Mouse (Mus musculus): ENCODE results near the gene Adamts14. TPM values are rescaled to one million over a fixed set of nuclear protein-coding genes. Genes with fewer than 3 reads are reported as not detected.

Gene Adamts14
- polyA plus RNA-seq, 1 experiment: 3.3 TPM

GRCm38 (mm10) chr10:61308706-61309320, 35.6 kb upstream of the Adamts14 start:
- Histone ChIP-seq H3K27me3 (ENCODE audit: control insufficient read depth, insufficient read depth, low read length) (no peaks in the 10 kb centered on the region), H3K36me3 (ENCODE audit: control insufficient read depth, insufficient read depth, low read length) (no peaks in the 10 kb centered on the region), H3K4me3 (ENCODE audit: control insufficient read depth, insufficient read depth, low read length) (no peak overlapping the region), H3K4me1 (replicated peaks; ENCODE audit: control insufficient read depth, insufficient read depth, low read length) (peaks cover 18% of the 10 kb centered on the region), H3K27ac (ENCODE audit: control insufficient read depth, insufficient read depth, low read length) (no peak overlapping the region)
- no peak for DNase-seq
- TF ChIP-seq CTCF (IDR thresholded peaks at IDR 0.05; ENCODE audit: borderline replicate concordance, control insufficient read depth, extremely low read depth, insufficient read depth, low read length, poor library complexity) (no peak), POLR2A (IDR thresholded peaks at IDR 0.05; ENCODE audit: control insufficient read depth, extremely low read depth, insufficient read depth, low read length, poor library complexity) (no peak)
- WGBS: 77% methylated on average over 12 of the region's 12 CpGs

- Histone ChIP-seq H3K27ac (ENCODE audit: control insufficient read depth, insufficient read depth, low read length) (peak overlapping the region; percentile 27; the same call in 1 of the 2 replicates), H3K27me3 (ENCODE audit: control insufficient read depth, insufficient read depth, low read length) (no peaks in the 10 kb centered on the region), H3K4me3 (ENCODE audit: control insufficient read depth, insufficient read depth, low read length) (no peak overlapping the region), H3K36me3 (ENCODE audit: control insufficient read depth, insufficient read depth, low read length) (no peaks in the 10 kb centered on the region), H3K4me1 (replicated peaks; ENCODE audit: control insufficient read depth, insufficient read depth, low read length) (peaks cover 18% of the 10 kb centered on the region)
- WGBS: 7% methylated on average over 13 of the region's 13 CpGs
- DNase-seq: peak; percentile 53
- no peak for TF ChIP-seq CTCF (IDR thresholded peaks at IDR 0.05; ENCODE audit: borderline replicate concordance, control insufficient read depth, extremely low read depth, insufficient read depth, low read length, poor library complexity)
- no peak for TF ChIP-seq POLR2A (IDR thresholded peaks at IDR 0.05; ENCODE audit: control insufficient read depth, extremely low read depth, insufficient read depth, low read length, poor library complexity)
These were observed 32.8 kb upstream of the Adamts14 start for GRCm38 (mm10) chr10:61305928-61306590.

DNA sequence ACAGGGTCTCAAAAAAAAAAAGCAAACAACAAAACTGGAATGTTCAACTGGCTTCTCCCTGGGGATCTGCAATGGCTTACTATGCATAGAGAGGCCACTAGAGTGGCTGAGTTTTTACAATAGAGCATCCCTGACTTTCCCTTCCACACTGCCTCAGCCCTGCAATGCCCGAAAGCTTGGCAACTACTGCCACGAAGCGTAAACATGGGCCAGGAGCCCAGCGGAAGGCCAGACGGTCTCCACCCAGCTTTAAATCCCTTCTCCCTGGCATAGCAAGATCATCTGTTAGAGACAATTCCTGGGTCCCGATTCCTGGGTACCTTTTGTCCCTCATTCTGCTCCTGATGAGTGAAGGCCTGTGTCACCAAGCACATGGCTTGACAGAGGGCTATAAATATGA, 30.8 kb upstream of the Adamts14 start:
- WGBS: 99% methylated on average over 6 of the region's 6 CpGs
- Histone ChIP-seq H3K27ac (ENCODE audit: control insufficient read depth, insufficient read depth, low read length) (no peak overlapping the region), H3K4me3 (ENCODE audit: control insufficient read depth, insufficient read depth, low read length) (no peak overlapping the region), H3K27me3 (ENCODE audit: control insufficient read depth, insufficient read depth, low read length) (no peaks in the 10 kb centered on the region), H3K36me3 (ENCODE audit: control insufficient read depth, insufficient read depth, low read length) (no peaks in the 10 kb centered on the region), H3K4me1 (replicated peaks; ENCODE audit: control insufficient read depth, insufficient read depth, low read length) (peaks cover 18% of the 10 kb centered on the region)
- TF ChIP-seq CTCF (IDR thresholded peaks at IDR 0.05; ENCODE audit: borderline replicate concordance, control insufficient read depth, extremely low read depth, insufficient read depth, low read length, poor library complexity): no peak
- no peak for TF ChIP-seq POLR2A (IDR thresholded peaks at IDR 0.05; ENCODE audit: control insufficient read depth, extremely low read depth, insufficient read depth, low read length, poor library complexity)
- no peak for DNase-seq

- 7% methylated on average over 3 of the region's 3 CpGs for WGBS
- TF ChIP-seq POLR2A (IDR thresholded peaks at IDR 0.05; ENCODE audit: control insufficient read depth, extremely low read depth, insufficient read depth, low read length, poor library complexity) (no peak), CTCF (IDR thresholded peaks at IDR 0.05; ENCODE audit: borderline replicate concordance, control insufficient read depth, extremely low read depth, insufficient read depth, low read length, poor library complexity) (no peak)
- Histone ChIP-seq H3K27me3 (ENCODE audit: control insufficient read depth, insufficient read depth, low read length) (no peaks in the 10 kb centered on the region), H3K36me3 (ENCODE audit: control insufficient read depth, insufficient read depth, low read length) (no peaks in the 10 kb centered on the region), H3K4me3 (ENCODE audit: control insufficient read depth, insufficient read depth, low read length) (no peak overlapping the region), H3K4me1 (replicated peaks; ENCODE audit: control insufficient read depth, insufficient read depth, low read length) (peaks cover 22% of the 10 kb centered on the region), H3K27ac (ENCODE audit: control insufficient read depth, insufficient read depth, low read length) (no peak overlapping the region)
- DNase-seq: peak; percentile 5
These were observed 27.8 kb upstream of the Adamts14 start for GRCm38 (mm10) chr10:61300996-61301395.

DNA sequence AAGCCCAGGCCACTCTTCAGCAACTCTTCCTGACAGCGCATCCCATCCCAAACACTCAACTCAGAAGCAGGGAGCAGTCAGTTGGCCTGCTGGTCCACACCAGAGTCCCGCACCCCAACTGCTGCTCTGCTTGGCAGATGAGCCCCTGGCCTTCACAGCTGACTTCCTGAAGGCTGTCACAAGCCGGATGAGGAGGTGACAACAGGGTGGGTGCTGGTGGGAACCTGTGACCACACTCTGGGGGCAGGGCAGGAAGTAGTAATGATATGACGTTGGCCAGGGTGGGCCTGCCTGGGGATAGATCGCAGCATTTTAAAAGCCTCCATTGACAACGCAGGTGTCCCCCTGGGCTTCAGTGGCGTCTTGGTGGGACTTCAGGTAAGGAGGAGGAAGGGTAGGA, 24.2 kb upstream of the Adamts14 start, which contains the start of gene Prf1:
Prf1 (plus strand) TSS at position 357 of the 400 bp plus-strand sequence.
- H3K4me3 ChIP-seq (ENCODE audit: control insufficient read depth, insufficient read depth, low read length): peak within 1 kb of the TSS; percentile 28
- H3K4me1 ChIP-seq (replicated peaks; ENCODE audit: control insufficient read depth, insufficient read depth, low read length): peaks cover 16% of the 10 kb centered on the region
- WGBS: 17% methylated on average over 7 of the region's 7 CpGs
- H3K36me3 ChIP-seq (ENCODE audit: control insufficient read depth, insufficient read depth, low read length): no peaks in the 10 kb centered on the region
- H3K27me3 ChIP-seq (ENCODE audit: control insufficient read depth, insufficient read depth, low read length): no peaks in the 10 kb centered on the region
- peak within 1 kb of the TSS; percentile 36; the same call in 1 of the 2 replicates for H3K27ac ChIP-seq (ENCODE audit: control insufficient read depth, insufficient read depth, low read length)
- TF ChIP-seq POLR2A (IDR thresholded peaks at IDR 0.05; ENCODE audit: control insufficient read depth, extremely low read depth, insufficient read depth, low read length, poor library complexity) (0 out of 2 replicates have a peak, but pooled peaks have one; percentile 42), CTCF (IDR thresholded peaks at IDR 0.05; ENCODE audit: borderline replicate concordance, control insufficient read depth, extremely low read depth, insufficient read depth, low read length, poor library complexity) (peak; percentile 50; the same call in 1 of the 2 replicates)
- DNase-seq: peak; percentile 76

DNA sequence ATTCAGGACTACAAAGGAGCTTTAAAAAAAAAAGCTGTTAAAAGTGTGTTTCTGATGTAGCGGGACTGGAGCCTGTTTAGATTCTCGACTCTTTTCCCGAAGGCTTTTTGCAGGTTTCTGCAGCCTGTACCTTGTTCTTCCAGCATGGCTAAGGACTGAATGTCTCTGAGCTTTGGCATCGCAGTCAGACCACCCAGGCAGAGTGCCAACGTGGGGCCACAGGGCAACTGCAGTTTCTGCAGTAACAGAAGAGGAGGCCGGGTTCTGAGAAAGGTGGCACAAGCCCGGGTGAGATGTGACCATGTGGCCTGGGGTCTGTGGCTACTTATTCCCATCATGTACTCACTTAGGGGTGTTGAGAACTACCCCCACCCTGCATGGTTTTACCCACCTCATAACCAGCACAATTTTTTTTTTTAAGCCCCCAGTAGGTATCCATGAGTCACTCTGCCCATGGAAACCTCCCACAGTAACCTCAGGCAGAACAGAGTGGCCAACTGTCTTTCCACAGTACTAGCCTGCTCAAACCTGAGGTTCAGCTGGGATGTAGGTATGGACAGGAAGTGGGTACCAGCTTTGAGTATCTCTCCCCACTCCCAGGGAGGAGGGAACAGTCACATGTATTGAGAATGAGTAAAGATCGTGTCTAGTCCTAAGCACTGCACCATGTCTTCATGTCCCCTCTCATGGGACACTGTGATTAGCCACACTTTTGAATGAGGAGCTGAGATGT, 23.6 kb upstream of the Adamts14 start:
- Histone ChIP-seq H3K4me3 (ENCODE audit: control insufficient read depth, insufficient read depth, low read length) (no peak overlapping the region; the same call in 1 of the 2 replicates), H3K27me3 (ENCODE audit: control insufficient read depth, insufficient read depth, low read length) (no peaks in the 10 kb centered on the region), H3K36me3 (ENCODE audit: control insufficient read depth, insufficient read depth, low read length) (no peaks in the 10 kb centered on the region), H3K27ac (ENCODE audit: control insufficient read depth, insufficient read depth, low read length) (peak overlapping the region; percentile 36; the same call in 1 of the 2 replicates), H3K4me1 (replicated peaks; ENCODE audit: control insufficient read depth, insufficient read depth, low read length) (peaks cover 16% of the 10 kb centered on the region)
- 43% methylated on average over 8 of the region's 8 CpGs for WGBS
- no peak for DNase-seq
- TF ChIP-seq POLR2A (IDR thresholded peaks at IDR 0.05; ENCODE audit: control insufficient read depth, extremely low read depth, insufficient read depth, low read length, poor library complexity) (no peak), CTCF (IDR thresholded peaks at IDR 0.05; ENCODE audit: borderline replicate concordance, control insufficient read depth, extremely low read depth, insufficient read depth, low read length, poor library complexity) (no peak)

All from thymus, adult 2 months (tissue).